Mouse (Mus musculus): ENCODE measurements around the gene Mat1a. TPM values are rescaled to one million over a fixed set of nuclear protein-coding genes. Genes with fewer than 3 reads are reported as not detected.

Mat1a gene
- polyA plus RNA-seq (2012; rRNA removed) = not detected in 2 replicates

- Histone ChIP-seq H3K4me3 (replicated peaks; ENCODE audit: insufficient read depth, low read depth, low read length) (no peak within 1 kb of the TSS), H3K4me1 (ENCODE audit: control insufficient read depth, insufficient read depth, low read length) (no peaks in the 10 kb centered on the region), H3K27ac (ENCODE audit: insufficient read depth, low read length) (no peak within 1 kb of the TSS), H3K27me3 (ENCODE audit: control insufficient read depth, insufficient read depth, low read length) (no peaks in the 10 kb centered on the region)
- WGBS = 83% methylated on average over 10 of the region's 10 CpGs
- DNase-seq = no peak
- TF ChIP-seq POLR2A (IDR thresholded peaks at IDR 0.05; ENCODE audit: borderline replicate concordance, insufficient read depth, low read length) (no peak), CTCF (IDR thresholded peaks at IDR 0.05; ENCODE audit: borderline replicate concordance, insufficient read depth, low read depth, low read length) (no peak)
Measured at GRCm38 (mm10) chr14:41104853-41105444, at the start of gene Mat1a. TSS of gene Mat1a (plus strand) at chr14:41105035.

DNA sequence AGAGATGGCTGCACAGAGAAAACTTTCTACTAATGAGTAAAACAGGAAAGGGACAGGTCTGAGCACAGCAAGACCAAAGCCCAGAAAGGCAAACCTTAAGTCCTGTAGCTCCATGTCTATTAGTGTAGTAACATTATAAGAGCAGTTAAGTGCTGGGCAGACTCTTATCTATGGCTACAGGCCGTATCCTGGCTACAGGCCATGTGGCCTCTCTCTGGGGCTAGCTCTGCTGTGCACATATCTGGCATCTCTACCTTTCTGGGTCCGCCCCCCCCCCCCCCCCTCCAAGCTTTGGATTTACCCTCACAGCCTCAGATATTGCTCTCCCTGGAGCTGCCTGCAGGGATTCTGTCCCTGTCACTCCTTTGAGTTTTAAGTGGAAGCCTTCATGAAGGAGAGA is 39.7 kb upstream of the Mat1a start:
- WGBS = 62% methylated on average over 2 of the region's 2 CpGs
- TF ChIP-seq POLR2A (IDR thresholded peaks at IDR 0.05; ENCODE audit: borderline replicate concordance, insufficient read depth, low read length) = no peak
- TF ChIP-seq CTCF (IDR thresholded peaks at IDR 0.05; ENCODE audit: borderline replicate concordance, insufficient read depth, low read depth, low read length) = no peak
- no peak for DNase-seq
- Histone ChIP-seq H3K4me3 (replicated peaks; ENCODE audit: insufficient read depth, low read depth, low read length) (no peak overlapping the region), H3K27me3 (ENCODE audit: control insufficient read depth, insufficient read depth, low read length) (no peaks in the 10 kb centered on the region), H3K4me1 (ENCODE audit: control insufficient read depth, insufficient read depth, low read length) (no peaks in the 10 kb centered on the region), H3K27ac (ENCODE audit: insufficient read depth, low read length) (no peak overlapping the region)

- DNase-seq = no peak
- H3K4me3 ChIP-seq (replicated peaks; ENCODE audit: insufficient read depth, low read depth, low read length) = no peak overlapping the region
- H3K27ac ChIP-seq (ENCODE audit: insufficient read depth, low read length) = no peak overlapping the region
- TF ChIP-seq CTCF (IDR thresholded peaks at IDR 0.05; ENCODE audit: borderline replicate concordance, insufficient read depth, low read depth, low read length) = no peak
- no peak for TF ChIP-seq POLR2A (IDR thresholded peaks at IDR 0.05; ENCODE audit: borderline replicate concordance, insufficient read depth, low read length)
- H3K27me3 ChIP-seq (ENCODE audit: control insufficient read depth, insufficient read depth, low read length) = no peaks in the 10 kb centered on the region
- WGBS = 8% methylated on average over 1 of the region's 1 CpGs
- no peaks in the 10 kb centered on the region for H3K4me1 ChIP-seq (ENCODE audit: control insufficient read depth, insufficient read depth, low read length)
Measured at GRCm38 (mm10) chr14:41066416-41066815, 38.4 kb upstream of the Mat1a start.

DNA sequence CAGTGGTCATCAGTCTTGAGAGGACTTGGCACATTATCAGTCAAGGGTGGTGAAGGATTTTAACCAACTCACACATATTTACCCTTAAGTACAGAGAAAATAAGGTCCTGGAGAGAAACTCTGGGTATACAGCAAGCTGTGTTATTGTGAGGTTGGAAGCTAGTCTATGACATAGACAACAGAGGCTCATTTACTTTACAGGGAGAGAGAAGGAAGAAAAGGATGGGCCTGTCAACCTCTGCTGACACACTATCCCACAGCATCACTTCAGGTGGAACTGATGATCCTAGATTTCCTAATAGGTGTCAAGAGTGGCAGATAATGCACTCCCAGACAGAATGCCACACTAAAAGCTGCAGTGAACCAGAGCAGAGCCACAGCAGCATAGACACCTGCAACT is 35.7 kb upstream of the Mat1a start, which contains the start of gene Dydc2:
Dydc2 (minus strand) TSS at position 101 of the 400 bp plus-strand sequence.
- TF ChIP-seq POLR2A (IDR thresholded peaks at IDR 0.05; ENCODE audit: borderline replicate concordance, insufficient read depth, low read length) = no peak
- no peak within 1 kb of the TSS for H3K4me3 ChIP-seq (replicated peaks; ENCODE audit: insufficient read depth, low read depth, low read length)
- no peak within 1 kb of the TSS for H3K27ac ChIP-seq (ENCODE audit: insufficient read depth, low read length)
- DNase-seq = no peak
- no peaks in the 10 kb centered on the region for H3K4me1 ChIP-seq (ENCODE audit: control insufficient read depth, insufficient read depth, low read length)
- no peaks in the 10 kb centered on the region for H3K27me3 ChIP-seq (ENCODE audit: control insufficient read depth, insufficient read depth, low read length)

GRCm38 (mm10) chr14:41070343-41070742 is 34.5 kb upstream of the Mat1a start:
- WGBS = 72% methylated on average over 3 of the region's 3 CpGs
- TF ChIP-seq POLR2A (IDR thresholded peaks at IDR 0.05; ENCODE audit: borderline replicate concordance, insufficient read depth, low read length) = no peak
- TF ChIP-seq CTCF (IDR thresholded peaks at IDR 0.05; ENCODE audit: borderline replicate concordance, insufficient read depth, low read depth, low read length) = no peak
- no peak for DNase-seq

GRCm38 (mm10) chr14:41072229-41072943 is 32.4 kb upstream of the Mat1a start, which contains the start of gene Dydc1:
TSS of gene Dydc1 (plus strand) at chr14:41072911.
- WGBS = 12% methylated on average over 23 of the region's 23 CpGs
- H3K27ac ChIP-seq (ENCODE audit: insufficient read depth, low read length) = no peak within 1 kb of the TSS
- TF ChIP-seq POLR2A (IDR thresholded peaks at IDR 0.05; ENCODE audit: borderline replicate concordance, insufficient read depth, low read length) = no peak
- no peak for TF ChIP-seq CTCF (IDR thresholded peaks at IDR 0.05; ENCODE audit: borderline replicate concordance, insufficient read depth, low read depth, low read length)

More at GRCm38 (mm10) chr14:41070343-41070742, 34.5 kb upstream of the Mat1a start:
- Histone ChIP-seq H3K27me3 (ENCODE audit: control insufficient read depth, insufficient read depth, low read length) (no peaks in the 10 kb centered on the region), H3K4me3 (replicated peaks; ENCODE audit: insufficient read depth, low read depth, low read length) (no peak overlapping the region), H3K4me1 (ENCODE audit: control insufficient read depth, insufficient read depth, low read length) (no peaks in the 10 kb centered on the region), H3K27ac (ENCODE audit: insufficient read depth, low read length) (no peak overlapping the region)

DNA sequence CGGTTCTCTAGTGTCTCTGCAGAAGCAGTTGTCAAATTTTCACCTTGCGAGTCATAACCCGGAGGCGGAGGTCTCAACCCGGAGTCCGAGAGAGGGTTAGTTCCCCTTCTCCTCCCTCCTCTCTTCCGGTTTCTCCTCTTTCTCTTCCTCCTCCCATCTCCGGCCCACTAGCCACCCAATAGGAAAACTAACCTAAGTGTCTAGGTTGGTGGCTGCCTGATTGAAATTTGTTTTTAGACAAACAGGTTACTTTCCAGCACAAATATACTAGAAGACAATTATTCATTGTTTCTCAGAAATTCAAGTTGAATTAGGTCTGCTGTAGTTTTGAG is 31.9 kb upstream of the Mat1a start:
- peak overlapping the region; percentile 35 for H3K4me3 ChIP-seq (replicated peaks; ENCODE audit: insufficient read depth, low read depth, low read length)
- WGBS = under 1% methylated on average over 8 of the region's 8 CpGs
- no peaks in the 10 kb centered on the region for H3K27me3 ChIP-seq (ENCODE audit: control insufficient read depth, insufficient read depth, low read length)
- no peaks in the 10 kb centered on the region for H3K4me1 ChIP-seq (ENCODE audit: control insufficient read depth, insufficient read depth, low read length)
- no peak overlapping the region for H3K27ac ChIP-seq (ENCODE audit: insufficient read depth, low read length)
- TF ChIP-seq POLR2A (IDR thresholded peaks at IDR 0.05; ENCODE audit: borderline replicate concordance, insufficient read depth, low read length) (no peak), CTCF (IDR thresholded peaks at IDR 0.05; ENCODE audit: borderline replicate concordance, insufficient read depth, low read depth, low read length) (no peak)
- no peak for DNase-seq

More at GRCm38 (mm10) chr14:41072229-41072943, 32.4 kb upstream of the Mat1a start, which contains the start of gene Dydc1:
- Histone ChIP-seq H3K4me3 (replicated peaks; ENCODE audit: insufficient read depth, low read depth, low read length) (peak within 1 kb of the TSS; percentile 35), H3K4me1 (ENCODE audit: control insufficient read depth, insufficient read depth, low read length) (no peaks in the 10 kb centered on the region), H3K27me3 (ENCODE audit: control insufficient read depth, insufficient read depth, low read length) (no peaks in the 10 kb centered on the region)
- DNase-seq = peak; percentile 58 to 60

DNA sequence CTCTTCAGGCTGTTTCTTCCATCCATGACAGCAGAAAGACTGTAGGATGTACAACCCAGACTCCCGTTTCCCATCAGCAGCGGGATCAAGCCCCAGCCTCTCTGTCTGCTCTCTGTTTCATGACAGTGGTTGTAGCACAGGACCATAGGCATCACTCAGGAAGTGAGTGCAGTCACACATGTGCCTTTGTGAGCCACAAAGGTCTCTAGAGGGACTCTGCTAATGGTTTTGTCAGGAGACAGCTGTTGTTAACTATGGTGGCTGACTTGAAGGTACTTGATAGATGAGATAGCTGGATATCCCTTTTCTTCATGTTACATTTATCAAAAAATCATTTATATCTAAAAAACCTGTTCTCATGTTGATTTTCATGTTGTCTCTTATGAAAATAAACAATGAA is 22.4 kb upstream of the Mat1a start:
- Histone ChIP-seq H3K27ac (ENCODE audit: insufficient read depth, low read length) (no peak overlapping the region), H3K27me3 (ENCODE audit: control insufficient read depth, insufficient read depth, low read length) (no peaks in the 10 kb centered on the region), H3K4me1 (ENCODE audit: control insufficient read depth, insufficient read depth, low read length) (no peaks in the 10 kb centered on the region), H3K4me3 (replicated peaks; ENCODE audit: insufficient read depth, low read depth, low read length) (no peak overlapping the region)
- TF ChIP-seq POLR2A (IDR thresholded peaks at IDR 0.05; ENCODE audit: borderline replicate concordance, insufficient read depth, low read length) = no peak
- no peak for TF ChIP-seq CTCF (IDR thresholded peaks at IDR 0.05; ENCODE audit: borderline replicate concordance, insufficient read depth, low read depth, low read length)
- DNase-seq = no peak
- 86% methylated on average over 2 of the region's 2 CpGs for WGBS

All from cerebellum, adult 2 months (tissue).